Mouse (Mus musculus) stomach, postnatal 0 days (tissue): Measurements from ENCODE around the gene Qrfpr. TPM values are rescaled to one million over a fixed set of nuclear protein-coding genes. Genes with fewer than 3 reads are reported as not detected.

ENCODE experiments used
- ATAC-seq: fragments of 200-750 bp; cut with Nextera tagmentation; 2 replicates; pipeline ENCODE4 v1.8.0; 2017; ENCODE audit not compliant: low FRiP score, low TSS enrichment
- DNase-seq: peaks from one replicate; pipeline ENCODE4 v3.0.0-alpha.2; 2016; ENCODE audit warnings: low spot score
- H3K27ac ChIP-seq: fragments of 300-500 bp; sonication (generic); replicated peaks from 2 replicates; pipeline ENCODE4 v1.5.1; 2014; ENCODE audit warnings: mild to moderate bottlenecking, control low read depth
- H3K27me3 ChIP-seq: fragments of 300-500 bp; sonication (generic); 2 replicates; pipeline ENCODE4 v1.6.1; 2014; ENCODE audit warnings: low read length; ENCODE audit not compliant: control insufficient read depth, insufficient read depth
- H3K36me3 ChIP-seq: fragments of 300-500 bp; sonication (generic); 2 replicates; pipeline ENCODE4 v1.6.1; 2014; ENCODE audit warnings: low read length, mixed read lengths; ENCODE audit not compliant: control insufficient read depth, insufficient read depth
- H3K4me1 ChIP-seq: fragments of 300-500 bp; sonication (generic); replicated peaks from 2 replicates; pipeline ENCODE4 v1.6.1; 2014; ENCODE audit warnings: antibody characterized with exemption; ENCODE audit not compliant: control insufficient read depth, insufficient read depth
- H3K4me2 ChIP-seq: fragments of 300-500 bp; sonication (generic); replicated peaks from 2 replicates; pipeline ENCODE4 v1.6.1; 2014; ENCODE audit warnings: low read depth, mild to moderate bottlenecking, control low read depth, moderate library complexity
- H3K4me3 ChIP-seq: fragments of 300-500 bp; sonication (generic); 2 replicates; pipeline ENCODE4 v1.5.1; 2014; ENCODE audit warnings: low read depth, low read length, control low read depth
- H3K9ac ChIP-seq: fragments of 300-500 bp; sonication (generic); 2 replicates; pipeline ENCODE4 v1.6.1; 2014; ENCODE audit warnings: mild to moderate bottlenecking, low read length, control low read depth, mixed read lengths
- H3K9me3 ChIP-seq: fragments of 300-500 bp; sonication (generic); 2 replicates; pipeline ENCODE4 v1.6.1; 2016; ENCODE audit warnings: low read length; ENCODE audit not compliant: control insufficient read depth
- CTCF ChIP-seq: IDR thresholded peaks from 2 replicates; pipeline ENCODE4 v1.5.1; 2016; ENCODE audit warnings: antibody characterized with exemption, low read depth, mild to moderate bottlenecking, moderate library complexity
- EP300 ChIP-seq: optimal IDR thresholded peaks from 2 replicates; pipeline ENCODE3; 2016; ENCODE audit warnings: antibody characterized with exemption
- WGBS: fragments of 180-500 bp; shearing (Covaris S2); extraction: QIAGEN DNeasy Blood & Tissue Kit; methylation state at CpG from one replicate; pipeline ENCODE4 v1.1.7; 2014; 5-methylcytosine and 5-hydroxymethylcytosine counted together
- polyA plus RNA-seq: library from polyadenylated mRNA; unstranded; fragments of >200 nt; fragmentation: Nextera tagmentation; extraction: Ambion mirVana; gene quantifications from 2 replicates; pipeline ENCODE4 v1.2.1, GENCODE M21; 2015

The Qrfpr gene
- polyA plus RNA-seq, 1 experiment from 2014 or later: not detected

GRCm38 (mm10) chr3:36202932-36203331, 19.2 kb downstream of the Qrfpr start:
- Histone ChIP-seq H3K9ac (no peak overlapping the region), H3K4me3 (no peak overlapping the region), H3K4me2 (no peak overlapping the region), H3K4me1 (no peaks in the 10 kb centered on the region), H3K36me3 (no peaks in the 10 kb centered on the region), H3K27ac (no peak overlapping the region), H3K9me3 (no peaks in the 10 kb centered on the region), H3K27me3 (no peaks in the 10 kb centered on the region)
- ATAC-seq (no peak), DNase-seq (no peak)
- TF ChIP-seq EP300: no peak
- no peak for TF ChIP-seq CTCF
- WGBS: 55% methylated on average over 7 of the region's 7 CpGs

- no peaks in the 10 kb centered on the region for H3K27me3 ChIP-seq
- 61% methylated on average over 5 of the region's 5 CpGs for WGBS
- H3K9ac ChIP-seq: no peak overlapping the region
- DNase-seq: no peak
- no peaks in the 10 kb centered on the region for H3K9me3 ChIP-seq
- no peaks in the 10 kb centered on the region for H3K4me1 ChIP-seq
- TF ChIP-seq CTCF: no peak
- TF ChIP-seq EP300: no peak
- no peak for ATAC-seq
- no peak overlapping the region for H3K4me3 ChIP-seq
- no peak overlapping the region for H3K4me2 ChIP-seq
- no peaks in the 10 kb centered on the region for H3K36me3 ChIP-seq
- no peak overlapping the region for H3K27ac ChIP-seq
These were observed 21.0 kb downstream of the Qrfpr start for GRCm38 (mm10) chr3:36201098-36201497.

- no peak overlapping the region for H3K9ac ChIP-seq
- H3K27me3 ChIP-seq: no peaks in the 10 kb centered on the region
- H3K4me2 ChIP-seq: no peak overlapping the region
- H3K4me1 ChIP-seq: no peaks in the 10 kb centered on the region
- H3K4me3 ChIP-seq: no peak overlapping the region
- no peaks in the 10 kb centered on the region for H3K9me3 ChIP-seq
- 84% methylated on average over 8 of the region's 8 CpGs for WGBS
- no peaks in the 10 kb centered on the region for H3K36me3 ChIP-seq
- TF ChIP-seq CTCF (no peak), EP300 (no peak)
- H3K27ac ChIP-seq: no peak overlapping the region
- DNase-seq: no peak
- no peak for ATAC-seq
These were observed 32.9 kb downstream of the Qrfpr start for GRCm38 (mm10) chr3:36189243-36189642.

- no peak overlapping the region for H3K27ac ChIP-seq
- ATAC-seq (no peak), DNase-seq (no peak)
- no peak overlapping the region for H3K4me3 ChIP-seq
- H3K4me1 ChIP-seq: no peaks in the 10 kb centered on the region
- TF ChIP-seq EP300 (no peak), CTCF (no peak)
- no peaks in the 10 kb centered on the region for H3K27me3 ChIP-seq
- no peak overlapping the region for H3K9ac ChIP-seq
- no peaks in the 10 kb centered on the region for H3K9me3 ChIP-seq
- H3K4me2 ChIP-seq: no peak overlapping the region
- whole genome bisulfite sequencing: 78% methylated on average over 4 of the region's 4 CpGs
- no peaks in the 10 kb centered on the region for H3K36me3 ChIP-seq
These were observed 35.6 kb downstream of the Qrfpr start for GRCm38 (mm10) chr3:36186510-36186909.

GRCm38 (mm10) chr3:36181519-36181918, 40.6 kb downstream of the Qrfpr start:
- DNase-seq (peak; percentile 51), ATAC-seq (no peak)
- Histone ChIP-seq H3K36me3 (no peaks in the 10 kb centered on the region), H3K9ac (no peak overlapping the region), H3K27ac (no peak overlapping the region), H3K4me1 (no peaks in the 10 kb centered on the region), H3K27me3 (no peaks in the 10 kb centered on the region), H3K9me3 (no peaks in the 10 kb centered on the region), H3K4me3 (no peak overlapping the region), H3K4me2 (no peak overlapping the region)
- TF ChIP-seq CTCF: peak; percentile 73
- no peak for TF ChIP-seq EP300
- 5% methylated on average over 4 of the region's 4 CpGs for WGBS

GRCm38 (mm10) chr3:36173761-36174160, 48.4 kb downstream of the Qrfpr start:
- ATAC-seq: no peak
- Histone ChIP-seq H3K4me2 (no peak overlapping the region), H3K36me3 (no peaks in the 10 kb centered on the region), H3K4me1 (no peaks in the 10 kb centered on the region), H3K9me3 (no peaks in the 10 kb centered on the region), H3K4me3 (no peak overlapping the region), H3K27me3 (no peaks in the 10 kb centered on the region), H3K27ac (no peak overlapping the region), H3K9ac (no peak overlapping the region)
- no peak for TF ChIP-seq CTCF
- TF ChIP-seq EP300: no peak
- 81% methylated on average over 2 of the region's 2 CpGs for WGBS
- DNase-seq: no peak
